Mouse (Mus musculus) lung, embryonic 16.5 days (tissue): ENCODE results near the gene Zfp710. TPM values are rescaled to one million over a fixed set of nuclear protein-coding genes. Genes with fewer than 3 reads are reported as not detected.

Source experiments
- ATAC-seq: fragments of 200-750 bp; cut with Nextera tagmentation; 2 replicates; pipeline ENCODE4 v1.8.0; 2017; ENCODE audit warnings: low read depth, mild to moderate bottlenecking, moderate library complexity
- H3K27ac ChIP-seq: fragments of 300-500 bp; sonication (generic); 2 replicates; pipeline ENCODE4 v1.5.1; 2014; ENCODE audit warnings: mild to moderate bottlenecking, control low read depth, low read length
- H3K27me3 ChIP-seq: fragments of 300-500 bp; sonication (generic); 2 replicates; pipeline ENCODE4 v1.6.1; 2014; ENCODE audit warnings: low read depth, low read length, mixed read lengths; ENCODE audit not compliant: control insufficient read depth, insufficient read depth
- H3K36me3 ChIP-seq: fragments of 300-500 bp; sonication (generic); 2 replicates; pipeline ENCODE4 v1.6.1; 2014; ENCODE audit warnings: low read length; ENCODE audit not compliant: control insufficient read depth, insufficient read depth
- H3K4me1 ChIP-seq: fragments of 300-500 bp; sonication (generic); replicated peaks from 2 replicates; pipeline ENCODE4 v1.6.1; 2014; ENCODE audit warnings: low read length, mixed read lengths; ENCODE audit not compliant: control insufficient read depth, insufficient read depth
- H3K4me2 ChIP-seq: fragments of 300-500 bp; sonication (generic); 2 replicates; pipeline ENCODE4 v1.6.1; 2014; ENCODE audit warnings: low read depth, low read length, control low read depth
- H3K4me3 ChIP-seq: fragments of 300-500 bp; sonication (generic); 2 replicates; pipeline ENCODE4 v1.5.1; 2014; ENCODE audit warnings: mild to moderate bottlenecking, low read length, control low read depth
- H3K9ac ChIP-seq: fragments of 300-500 bp; sonication (generic); 2 replicates; pipeline ENCODE4 v1.6.1; 2014; ENCODE audit warnings: low read length, control low read depth
- H3K9me3 ChIP-seq: fragments of 300-500 bp; sonication (generic); 2 replicates; pipeline ENCODE4 v1.6.1; 2016; ENCODE audit warnings: low read length; ENCODE audit not compliant: control insufficient read depth
- WGBS: fragments of 180-500 bp; shearing (Covaris S2); extraction: QIAGEN DNeasy Blood & Tissue Kit; methylation state at CpG from one replicate; pipeline ENCODE4 v1.1.7; 2014; 5-methylcytosine and 5-hydroxymethylcytosine counted together
- polyA plus RNA-seq: library from polyadenylated mRNA; unstranded; fragments of >200 nt; fragmentation: Nextera tagmentation; extraction: Ambion mirVana; gene quantifications from 2 replicates; pipeline ENCODE4 v1.2.1, GENCODE M21; 2015

Gene Zfp710
- polyA plus RNA-seq, 1 experiment from 2014 or later: 18.6 TPM

GRCm38 (mm10) chr7:80094481-80094880 is 69.9 kb downstream of the Zfp710 start:
- Histone ChIP-seq H3K4me2 (no peak overlapping the region), H3K4me1 (peaks cover 16% of the 10 kb centered on the region), H3K27me3 (no peaks in the 10 kb centered on the region), H3K36me3 (peaks cover 68% of the 10 kb centered on the region), H3K9me3 (no peaks in the 10 kb centered on the region), H3K4me3 (no peak overlapping the region), H3K27ac (no peak overlapping the region), H3K9ac (no peak overlapping the region)
- 83% methylated on average over 5 of the region's 5 CpGs for WGBS
- ATAC-seq: no peak

GRCm38 (mm10) chr7:80095598-80096309 is 71.1 kb downstream of the Zfp710 start:
- Histone ChIP-seq H3K4me3 (no peak overlapping the region), H3K27ac (no peak overlapping the region), H3K36me3 (peaks cover 68% of the 10 kb centered on the region), H3K9ac (no peak overlapping the region), H3K9me3 (no peaks in the 10 kb centered on the region), H3K27me3 (no peaks in the 10 kb centered on the region), H3K4me1 (peaks cover 16% of the 10 kb centered on the region), H3K4me2 (no peak overlapping the region)
- 90% methylated on average over 20 of the region's 20 CpGs for WGBS
- no peak for ATAC-seq

- H3K9me3 ChIP-seq: no peaks in the 10 kb centered on the region
- H3K4me1 ChIP-seq: no peaks in the 10 kb centered on the region
- no peak for ATAC-seq
- H3K9ac ChIP-seq: no peak overlapping the region
- H3K36me3 ChIP-seq: peaks cover 70% of the 10 kb centered on the region
- 90% methylated on average over 13 of the region's 13 CpGs for whole genome bisulfite sequencing
- no peak overlapping the region for H3K4me2 ChIP-seq
- H3K27me3 ChIP-seq: no peaks in the 10 kb centered on the region
- no peak overlapping the region for H3K4me3 ChIP-seq
- no peak overlapping the region for H3K27ac ChIP-seq
Measured at GRCm38 (mm10) chr7:80098389-80098976, 73.9 kb downstream of the Zfp710 start.

- Histone ChIP-seq H3K4me1 (no peaks in the 10 kb centered on the region), H3K4me3 (no peak overlapping the region), H3K9ac (no peak overlapping the region), H3K27ac (no peak overlapping the region), H3K9me3 (peaks cover 5% of the 10 kb centered on the region), H3K36me3 (peaks cover 40% of the 10 kb centered on the region), H3K27me3 (no peaks in the 10 kb centered on the region), H3K4me2 (no peak overlapping the region)
- WGBS: 79% methylated on average over 3 of the region's 3 CpGs
- no peak for ATAC-seq
Measured at GRCm38 (mm10) chr7:80103335-80103734, 78.7 kb downstream of the Zfp710 start.

GRCm38 (mm10) chr7:80105637-80106390 is 81.2 kb downstream of the Zfp710 start:
- Histone ChIP-seq H3K4me2 (no peak overlapping the region), H3K9me3 (peaks cover 5% of the 10 kb centered on the region), H3K27ac (no peak overlapping the region), H3K4me1 (no peaks in the 10 kb centered on the region; the same call in 1 of the 2 replicates), H3K36me3 (peaks cover 28% of the 10 kb centered on the region), H3K9ac (no peak overlapping the region), H3K27me3 (no peaks in the 10 kb centered on the region), H3K4me3 (no peak overlapping the region)
- 96% methylated on average over 4 of the region's 4 CpGs for WGBS
- no peak for ATAC-seq

- no peak overlapping the region for H3K4me3 ChIP-seq
- peaks cover 22% of the 10 kb centered on the region for H3K36me3 ChIP-seq
Measured at GRCm38 (mm10) chr7:80106441-80106840, 81.8 kb downstream of the Zfp710 start.

GRCm38 (mm10) chr7:80111066-80112045 is 86.7 kb downstream of the Zfp710 start:
- Histone ChIP-seq H3K27ac (no peak overlapping the region), H3K36me3 (peaks cover 15% of the 10 kb centered on the region), H3K4me1 (peaks cover 35% of the 10 kb centered on the region), H3K9ac (no peak overlapping the region), H3K27me3 (no peaks in the 10 kb centered on the region), H3K4me2 (no peak overlapping the region), H3K9me3 (peaks cover 4% of the 10 kb centered on the region), H3K4me3 (no peak overlapping the region)
- no peak for ATAC-seq
- WGBS: 65% methylated on average over 9 of the region's 9 CpGs

More at GRCm38 (mm10) chr7:80106441-80106840, 81.8 kb downstream of the Zfp710 start:
- Histone ChIP-seq H3K27ac (no peak overlapping the region), H3K4me1 (peaks cover 4% of the 10 kb centered on the region; the same call in 1 of the 2 replicates), H3K4me2 (no peak overlapping the region), H3K9ac (no peak overlapping the region), H3K27me3 (no peaks in the 10 kb centered on the region), H3K9me3 (peaks cover 5% of the 10 kb centered on the region)
- 86% methylated on average over 1 of the region's 1 CpGs for WGBS
- ATAC-seq: no peak

GRCm38 (mm10) chr7:80113989-80114388 is 89.4 kb downstream of the Zfp710 start:
- H3K4me2 ChIP-seq: peak overlapping the region; percentile 52
- H3K27me3 ChIP-seq: no peaks in the 10 kb centered on the region
- H3K9ac ChIP-seq: peak overlapping the region; percentile 98
- H3K9me3 ChIP-seq: no peaks in the 10 kb centered on the region
- H3K4me1 ChIP-seq: peaks cover 39% of the 10 kb centered on the region
- 3% methylated on average over 10 of the region's 10 CpGs for WGBS
- peak; percentile 18 for ATAC-seq
- H3K27ac ChIP-seq: peak overlapping the region; percentile 97
- H3K36me3 ChIP-seq: peaks cover 5% of the 10 kb centered on the region; the same call in 1 of the 2 replicates
- peak overlapping the region; percentile 89 for H3K4me3 ChIP-seq
